Mouse (Mus musculus) mature B cell (primary cell): ENCODE measurements around the gene Grsf1.

Experiments
- in situ Hi-C: fragments of 300-500 bp; cut with MboI; formaldehyde crosslinking; loops from 2 replicates; pipeline ENCODE4 v1.14.3; 2019

Gene Grsf1

DNA sequence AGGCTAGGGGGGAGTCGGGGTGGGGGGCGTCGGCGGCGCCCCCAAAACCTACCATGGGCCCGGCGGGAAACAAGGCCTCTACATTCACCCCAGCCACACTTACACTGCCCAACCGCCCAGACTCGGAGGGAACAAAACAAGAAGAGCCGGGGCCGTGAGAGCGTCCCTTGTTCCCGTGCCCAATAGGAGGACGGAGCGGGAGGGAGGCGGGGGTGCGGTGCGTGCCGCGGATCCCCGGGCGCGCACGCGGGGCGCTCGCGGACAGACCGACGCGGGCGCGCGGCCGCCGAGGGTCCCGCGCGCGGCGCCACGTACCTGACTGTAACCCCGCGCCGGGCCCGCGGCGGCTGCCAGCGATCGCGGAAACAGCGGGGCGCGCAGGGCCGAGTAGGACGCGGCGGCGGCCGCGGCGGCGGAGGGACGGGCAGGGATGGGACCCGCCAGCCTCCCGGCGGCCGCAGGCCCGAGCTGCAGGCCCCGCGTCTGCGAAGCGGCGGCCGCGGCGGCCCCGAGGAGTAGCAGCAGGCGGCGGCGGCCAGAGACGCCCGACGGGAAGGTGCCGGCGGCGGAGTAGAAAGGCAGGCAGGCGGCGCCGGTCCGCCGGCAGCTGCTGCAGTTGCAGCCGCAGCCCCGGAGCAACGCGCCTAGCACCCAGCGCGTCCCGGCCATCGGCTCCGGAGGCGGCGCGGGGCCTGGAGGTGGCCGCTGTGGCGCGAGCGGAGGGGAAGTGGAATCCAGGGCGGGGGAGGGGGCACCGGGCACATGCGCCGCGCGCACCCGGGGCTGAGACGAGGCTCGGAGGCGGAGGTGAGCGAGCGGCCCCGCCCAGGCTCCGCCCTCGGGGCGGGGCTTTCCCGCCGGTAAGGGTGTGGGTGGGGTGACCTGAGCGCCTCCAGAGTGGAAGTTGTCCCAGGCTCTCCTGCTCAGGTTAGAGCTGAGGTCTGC, at the start of gene Grsf1:
Grsf1 (minus strand) TSS at position 729 of the 945 bp plus-strand sequence.
- in situ Hi-C loops: no loop called here

DNA sequence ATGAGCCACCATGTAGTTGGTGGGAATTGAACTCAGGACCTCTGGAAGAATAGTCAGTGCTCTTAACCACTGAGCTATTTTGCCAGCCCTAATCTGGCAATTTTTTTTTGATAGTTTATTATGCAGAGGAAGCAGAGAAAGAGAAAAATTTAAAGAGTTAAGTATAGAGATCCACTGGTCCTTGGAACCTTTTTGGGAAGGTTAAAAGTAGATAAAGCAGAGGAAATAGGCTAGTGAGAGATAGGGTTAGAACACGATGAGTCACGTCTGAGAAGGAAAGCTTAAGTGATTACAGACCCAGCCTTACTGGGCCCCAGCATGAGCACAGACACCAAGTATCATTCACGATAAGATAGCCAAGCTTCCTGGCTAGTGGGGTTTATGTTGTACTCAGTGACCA, 48.1 kb upstream of the Grsf1 start:
- in situ Hi-C loops: no loop called here

DNA sequence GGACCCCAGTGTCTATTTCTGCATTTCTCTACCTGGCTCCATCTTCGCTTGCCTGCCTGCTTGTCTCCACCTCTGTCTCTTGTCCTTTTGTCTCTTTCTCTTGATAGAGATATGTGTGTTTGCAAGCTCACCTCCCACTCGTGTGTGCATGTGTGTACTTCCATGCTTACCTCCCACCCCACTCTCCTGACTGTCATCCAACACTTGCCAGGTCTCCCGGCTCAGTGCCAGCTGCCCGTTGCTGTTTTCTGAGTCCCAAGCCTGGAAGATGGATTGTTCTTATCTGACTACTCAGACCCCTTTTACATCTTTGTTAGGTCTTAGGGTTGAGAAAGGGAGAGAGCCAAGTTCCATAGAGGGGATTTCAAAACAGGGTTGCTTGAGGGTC, 46.2 kb upstream of the Grsf1 start:
- in situ Hi-C loops: no loop called here

DNA sequence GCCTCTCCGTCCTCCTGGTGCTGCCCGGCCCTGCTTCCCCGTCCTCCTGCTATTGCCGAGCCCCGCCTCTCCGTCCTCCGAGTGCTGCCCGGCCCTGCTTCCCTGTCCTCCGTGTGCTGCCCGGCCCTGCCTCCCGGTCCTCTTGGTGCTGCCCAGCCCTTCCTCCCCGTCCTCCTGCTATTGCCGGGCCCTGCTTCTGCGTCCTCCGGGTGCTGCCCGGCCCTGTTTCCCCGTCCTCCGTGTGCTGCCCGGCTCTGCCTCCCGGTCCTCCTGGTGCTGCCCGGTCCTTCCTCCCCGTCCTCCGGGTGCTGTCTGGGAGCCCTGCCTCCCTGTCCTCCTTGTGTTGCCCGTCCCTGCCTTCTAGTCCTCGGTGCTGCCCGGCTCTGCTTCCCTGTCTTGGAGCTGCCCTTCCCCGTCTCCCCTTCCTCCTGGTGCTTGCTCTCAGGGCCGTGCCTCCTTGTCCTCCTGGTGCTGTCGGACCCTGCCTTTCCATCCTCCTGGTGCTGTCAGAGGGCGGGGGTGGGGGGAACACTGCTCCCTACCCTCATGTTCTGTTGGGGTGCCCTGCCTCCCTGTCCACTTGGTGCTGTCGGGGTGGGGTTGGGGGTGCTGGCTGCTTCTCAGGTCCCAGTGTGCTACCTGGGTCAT, 45.7 kb upstream of the Grsf1 start:
- in situ Hi-C loops: no loop called here

DNA sequence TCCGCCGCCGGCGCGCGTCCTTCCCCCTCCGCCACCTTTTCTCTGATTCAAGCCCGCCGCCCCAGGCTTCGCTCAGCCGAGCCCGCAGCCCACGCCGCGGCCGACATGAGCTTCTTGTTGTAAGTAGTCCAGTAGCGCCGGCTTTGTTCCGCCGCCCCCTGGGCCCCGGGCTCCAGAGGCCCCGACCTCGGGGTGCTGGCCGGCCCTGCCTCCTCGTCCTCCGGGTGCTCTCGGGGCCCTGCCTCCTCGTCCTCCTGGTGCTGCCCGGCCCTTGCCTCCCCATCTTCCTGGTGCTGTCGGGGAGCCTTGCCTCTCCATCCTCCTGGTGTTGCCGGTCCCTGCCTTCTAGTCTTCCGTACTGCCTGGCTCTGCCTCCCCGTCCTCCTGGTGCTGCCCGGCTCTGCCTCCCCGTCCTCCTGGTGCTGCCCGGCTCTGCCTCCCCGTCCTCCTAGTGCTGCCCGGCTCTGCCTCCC, 45.1 kb upstream of the Grsf1 start:
- in situ Hi-C loops: no loop called here

DNA sequence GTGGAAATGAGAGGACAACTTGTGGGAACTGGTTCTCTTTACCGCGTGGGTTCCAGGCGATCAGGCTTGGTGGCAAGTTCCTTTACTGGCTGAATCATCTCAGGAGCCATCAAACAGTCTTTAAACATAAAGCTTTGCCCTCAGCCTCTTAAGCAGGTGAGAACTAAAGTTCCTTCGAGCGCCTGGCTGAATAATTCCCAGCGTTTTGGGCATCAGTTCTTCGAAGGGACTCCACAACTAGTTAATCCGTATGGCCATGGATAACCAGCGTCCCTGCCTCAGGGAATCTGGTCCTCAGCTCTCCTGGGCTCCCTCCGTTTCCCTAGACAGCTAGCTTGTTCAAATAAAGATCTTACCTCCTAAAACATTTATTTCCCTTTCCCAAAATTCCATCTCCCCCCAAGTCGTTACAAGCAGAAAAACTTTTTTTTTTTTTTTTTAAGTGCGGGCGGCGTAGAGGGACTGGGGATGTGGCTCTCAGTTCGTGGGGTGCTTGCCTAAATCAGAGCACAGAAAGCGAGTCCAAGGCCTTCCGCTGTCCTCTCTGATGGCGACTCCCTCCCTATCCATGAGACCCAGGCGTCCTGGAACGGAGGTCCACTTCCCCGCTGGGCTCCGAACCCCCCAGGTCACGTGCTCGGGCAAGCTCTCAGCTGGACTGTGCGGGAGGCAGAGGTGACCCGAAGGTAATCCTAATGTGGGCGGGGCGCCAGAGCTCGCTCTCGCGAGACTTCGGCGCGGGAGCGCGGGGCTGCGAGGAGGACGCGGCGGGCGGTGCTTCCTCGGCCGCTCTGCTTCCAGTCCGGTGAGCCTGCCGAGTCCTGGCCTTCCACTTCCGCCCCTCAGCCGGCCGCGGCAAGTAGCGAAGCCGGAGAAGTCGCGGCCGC, 44.4 kb upstream of the Grsf1 start, which contains the start of gene Mob1b:
Mob1b (plus strand) TSS at position 740 of the 887 bp plus-strand sequence.
- in situ Hi-C loops: no loop called here

DNA sequence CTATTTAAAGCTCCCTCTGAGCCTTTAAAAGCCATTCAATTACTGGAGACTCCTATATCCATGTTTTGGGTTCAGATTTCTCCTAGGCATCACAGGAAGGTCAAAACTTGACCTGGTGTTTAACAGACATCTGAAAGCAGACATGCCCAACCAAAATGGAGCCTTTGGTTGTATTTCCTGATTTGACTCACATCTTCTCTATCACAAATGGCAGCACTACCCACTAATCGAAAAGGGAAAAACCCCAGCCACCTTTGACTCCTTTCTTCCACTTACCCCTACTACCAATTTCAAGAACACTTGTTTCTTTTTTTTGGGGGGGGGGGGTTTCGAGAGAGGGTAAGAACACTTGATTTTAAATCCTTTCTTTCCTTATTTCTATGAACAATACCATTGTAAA, 41.0 kb upstream of the Grsf1 start:
- in situ Hi-C loops: no loop called here

DNA sequence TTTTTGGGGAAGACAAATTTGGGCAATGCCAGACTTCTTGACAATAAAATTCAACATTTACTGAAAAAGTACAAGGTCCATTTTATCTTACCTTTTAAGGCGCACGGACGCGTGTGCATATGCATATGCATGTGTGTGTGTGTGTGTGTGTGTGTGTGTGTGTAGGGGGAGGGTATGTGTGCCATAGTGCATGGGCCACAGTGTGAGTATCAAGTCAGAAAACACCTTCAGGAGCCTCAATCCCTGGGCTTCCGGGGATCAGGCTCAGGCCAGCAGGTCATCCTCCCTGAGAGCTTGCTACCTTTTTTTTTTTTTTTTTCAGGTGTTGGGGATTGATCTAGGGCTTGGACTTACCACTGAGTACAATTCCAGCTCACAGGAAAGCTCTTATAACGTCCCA, 36.4 kb upstream of the Grsf1 start:
- in situ Hi-C loops: no loop called here

DNA sequence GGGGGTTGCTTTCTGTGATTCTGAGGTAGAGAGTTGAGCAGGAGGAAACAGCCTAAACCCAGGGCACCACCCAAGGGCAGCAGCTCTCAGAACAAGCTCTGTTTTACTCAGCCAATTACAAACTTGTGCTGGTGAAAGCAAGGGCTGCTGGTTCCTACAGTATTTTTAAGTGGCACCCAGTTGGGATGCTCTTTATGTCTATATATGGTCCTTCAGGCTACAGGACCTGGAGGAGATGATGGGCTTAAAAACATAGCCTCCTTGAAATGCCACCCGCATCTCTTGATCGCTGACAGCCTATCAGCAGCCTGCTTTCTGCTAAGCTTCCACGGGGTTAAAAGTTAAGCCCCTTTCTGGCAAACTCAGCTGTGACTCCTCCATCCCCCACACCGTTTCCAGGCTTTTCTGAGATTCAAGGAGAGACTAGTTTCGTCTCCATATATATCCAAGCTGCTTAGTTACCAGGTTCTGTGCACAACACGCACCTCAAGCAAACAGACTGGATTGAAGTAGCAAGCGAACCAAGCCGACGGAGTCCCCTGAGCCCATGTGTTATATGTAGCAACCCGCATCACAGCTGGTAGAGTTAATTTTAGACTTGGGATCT, 35.8 kb upstream of the Grsf1 start:
- in situ Hi-C loops: no loop called here

DNA sequence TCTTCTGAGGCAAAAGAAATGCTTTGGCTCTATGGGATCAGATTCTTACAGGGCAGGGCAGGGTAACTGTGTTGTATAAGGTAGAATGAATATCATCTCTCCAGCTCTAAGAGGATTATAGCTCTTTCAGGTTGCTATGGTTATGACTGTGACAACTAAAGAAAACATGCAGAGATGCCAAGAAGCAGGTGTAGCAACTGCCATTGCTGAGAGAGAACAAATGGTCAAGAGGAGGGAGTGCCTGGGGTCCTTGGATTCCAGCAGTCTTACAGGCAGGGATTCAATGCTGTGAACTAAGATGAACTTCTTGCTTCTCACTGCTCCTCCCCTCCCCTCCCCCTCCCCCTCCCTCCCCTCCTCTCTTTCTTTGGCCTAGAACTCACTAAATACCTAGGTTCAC, 35.2 kb upstream of the Grsf1 start:
- in situ Hi-C loops: no loop called here

DNA sequence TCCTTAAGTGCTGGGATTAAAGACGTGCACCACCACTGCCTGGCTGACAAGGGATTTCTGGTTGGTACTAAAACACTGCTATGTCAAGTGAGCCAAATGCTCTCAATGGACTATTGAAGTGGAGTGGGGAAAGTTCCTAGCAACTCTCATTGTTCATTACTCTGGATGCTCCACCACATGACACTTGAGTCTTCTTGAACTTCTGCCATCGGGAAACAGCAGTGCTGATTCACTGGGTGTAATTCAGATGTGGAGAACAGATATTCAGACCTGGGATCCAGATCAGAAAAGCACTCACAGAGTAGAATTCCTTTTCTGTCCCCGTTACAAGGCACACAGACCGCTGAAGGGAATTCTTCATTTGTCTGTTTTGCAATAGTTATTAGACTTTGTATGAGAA, 27.6 kb upstream of the Grsf1 start:
- in situ Hi-C loops: no loop called here

DNA sequence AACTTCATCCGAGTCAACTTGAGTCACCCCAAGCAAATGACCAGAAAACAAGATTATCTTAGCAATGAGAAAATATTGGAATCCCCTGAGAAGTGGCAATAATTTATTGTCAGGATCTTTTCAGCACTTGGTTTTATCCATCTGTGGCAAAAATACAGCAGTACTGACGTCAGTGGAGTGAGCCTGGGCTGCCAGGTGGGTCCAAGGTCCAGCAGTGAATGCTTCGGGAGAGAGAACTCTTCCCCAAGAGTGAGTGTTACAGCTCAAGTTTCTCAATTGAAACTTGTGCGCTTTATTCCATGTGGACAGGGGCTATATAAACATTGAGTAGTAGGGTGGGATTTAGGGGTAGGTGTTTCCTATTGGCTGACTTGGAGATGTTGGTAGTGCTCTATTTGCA, 26.1 kb upstream of the Grsf1 start:
- in situ Hi-C loops: no loop called here

DNA sequence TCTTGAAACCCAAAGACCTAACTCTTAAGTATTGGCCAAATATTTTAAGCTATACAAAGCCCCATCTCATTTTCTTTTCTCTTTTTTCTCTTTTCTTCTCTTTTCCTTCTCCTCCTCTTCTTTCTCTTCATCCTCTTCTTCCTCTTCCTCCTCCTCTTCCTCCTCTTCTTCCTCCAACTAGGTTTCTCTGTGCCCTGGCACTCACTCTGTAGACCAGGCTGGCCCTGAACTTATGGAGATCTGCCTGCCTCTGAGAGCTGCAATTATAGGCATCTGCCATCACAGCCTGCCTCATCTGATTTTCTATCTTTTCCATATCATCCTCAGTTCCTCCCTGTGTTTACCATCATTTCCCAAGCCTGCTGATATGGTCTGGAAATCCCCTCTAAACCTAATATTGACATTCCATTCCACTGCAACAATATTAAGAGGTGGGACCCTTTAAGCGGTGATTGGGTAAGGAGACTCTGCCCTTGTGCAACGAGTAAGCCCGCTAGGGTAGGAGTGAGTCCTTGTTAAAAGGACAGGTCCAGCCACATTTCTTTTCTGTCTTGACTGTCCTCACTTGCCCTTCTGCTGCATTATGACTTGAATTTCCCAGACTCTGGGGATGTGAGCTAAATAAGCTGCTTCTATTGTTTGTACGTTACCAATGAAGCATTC, 23.4 kb upstream of the Grsf1 start:
- in situ Hi-C loops: no loop called here

DNA sequence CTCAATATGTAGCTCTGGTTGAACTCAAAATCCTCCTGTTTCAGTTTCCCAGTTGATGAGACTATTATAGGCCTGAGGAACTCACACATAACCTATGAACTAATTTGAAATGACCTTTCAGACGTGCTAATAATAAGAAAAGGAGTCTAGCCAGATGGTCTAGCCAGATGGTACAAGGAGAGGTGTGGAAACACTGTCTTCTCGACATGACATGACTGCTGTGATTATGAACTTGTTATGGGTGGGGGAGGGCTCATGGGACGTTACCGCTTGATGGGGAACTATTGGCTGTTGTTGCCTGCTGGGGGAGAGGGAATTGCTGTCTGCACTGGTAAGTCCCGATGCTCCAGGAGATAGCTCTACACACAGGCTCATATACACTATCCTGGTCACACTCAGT, 21.3 kb upstream of the Grsf1 start:
- in situ Hi-C loops: no loop called here

DNA sequence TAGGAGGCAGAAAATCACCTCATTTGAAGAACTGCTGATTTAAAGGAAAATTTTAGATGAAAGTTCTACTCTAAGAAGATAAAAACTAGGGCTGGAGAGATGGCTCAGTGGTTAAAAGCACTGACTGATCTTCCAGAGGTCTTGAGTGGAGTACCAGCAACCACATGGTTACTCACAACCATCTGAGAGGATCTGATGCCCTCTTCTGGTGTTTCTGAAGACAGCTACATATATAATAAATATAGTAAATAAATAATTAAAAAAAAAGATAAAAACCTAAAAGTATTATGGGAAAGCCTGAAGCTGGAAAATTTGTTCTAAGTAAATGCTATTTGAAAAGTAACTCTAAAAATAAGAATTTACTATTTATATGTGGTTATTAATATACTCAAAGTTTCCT, 17.1 kb upstream of the Grsf1 start:
- in situ Hi-C loops: no loop called here

DNA sequence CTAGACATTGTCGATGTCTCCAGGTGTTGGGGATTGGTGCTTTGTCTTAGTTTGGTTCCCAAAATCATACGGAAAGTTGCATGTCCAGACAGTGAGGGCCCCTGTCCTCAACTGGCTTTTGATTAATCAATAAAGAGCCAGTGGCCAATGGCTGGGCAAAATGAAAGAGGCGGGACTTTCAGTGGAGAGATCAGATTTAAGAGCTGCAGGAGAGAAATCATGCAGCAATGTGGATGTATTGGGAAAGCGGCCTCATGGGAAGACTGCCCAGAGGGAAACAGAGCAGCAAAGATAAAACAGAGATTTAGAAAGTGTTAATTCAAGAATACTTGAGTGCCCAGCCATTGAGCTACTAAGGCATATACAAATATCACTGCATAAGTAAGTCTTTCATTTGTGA, 16.6 kb upstream of the Grsf1 start:
- in situ Hi-C loops: no loop called here

DNA sequence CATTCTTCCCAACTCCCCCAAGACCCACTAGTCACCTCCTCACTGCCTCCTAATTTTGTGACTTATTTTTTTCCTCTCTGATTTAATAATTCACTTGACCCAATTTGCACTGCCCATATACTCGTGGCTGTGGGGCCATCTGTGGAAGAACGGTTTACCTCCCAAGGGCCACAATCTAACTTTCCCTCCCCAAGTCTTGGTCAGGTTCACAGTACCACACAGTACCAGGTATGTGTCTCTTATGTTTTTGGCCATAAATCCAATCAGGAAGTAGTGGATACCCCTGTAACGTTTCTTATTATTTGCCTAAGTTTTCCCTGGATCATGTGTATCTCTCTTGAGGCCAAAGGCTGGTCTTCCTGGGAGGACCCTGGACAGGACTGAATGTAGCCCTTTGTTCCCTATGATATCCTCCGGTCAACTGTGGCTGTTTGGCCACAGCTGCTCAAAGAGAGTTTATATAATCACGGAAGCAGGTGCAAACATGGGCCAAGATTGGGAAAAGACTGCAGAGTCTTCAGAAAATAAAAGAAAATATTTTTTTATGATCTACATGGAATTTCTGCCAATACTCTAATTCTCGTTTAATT, 15.6 kb upstream of the Grsf1 start:
- in situ Hi-C loops: no loop called here

DNA sequence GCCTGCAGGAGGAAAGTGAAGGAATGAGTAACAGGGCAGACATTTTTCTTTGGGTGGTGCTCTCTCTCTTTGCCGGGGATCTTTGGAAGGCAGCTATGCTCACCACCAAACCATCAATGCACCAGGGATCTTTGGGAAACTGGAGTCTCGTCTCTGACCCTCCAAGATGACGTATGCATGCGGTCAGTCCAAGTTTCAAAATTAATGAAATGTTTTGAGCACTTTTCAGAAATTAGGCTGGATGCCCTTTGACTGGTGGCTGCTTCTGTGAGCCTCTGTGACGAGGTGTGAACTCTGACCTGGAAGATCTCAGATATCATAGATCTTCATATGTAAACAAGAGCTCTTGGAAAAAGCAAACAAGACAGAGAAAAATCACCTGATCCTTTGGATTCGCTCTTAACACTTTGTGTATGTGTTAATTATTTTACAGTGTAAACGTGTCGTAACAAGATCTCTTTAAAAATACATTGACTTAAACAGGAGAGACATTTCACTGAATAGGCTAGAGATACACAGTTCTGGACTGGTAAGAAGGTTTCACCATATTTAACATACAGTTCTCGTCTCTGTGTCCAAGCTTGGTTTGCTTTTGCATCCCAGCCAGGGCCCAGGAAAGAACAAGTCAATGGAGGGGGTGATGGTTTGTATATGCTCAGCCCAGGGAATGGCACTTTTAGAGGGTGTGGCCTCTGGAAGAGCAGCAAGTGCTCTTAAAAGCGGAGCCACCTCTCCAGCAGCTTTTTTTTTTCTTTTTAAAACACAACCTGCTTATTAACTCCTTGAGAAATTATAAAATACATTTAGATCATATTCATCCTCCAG, 14.9 kb upstream of the Grsf1 start:
- in situ Hi-C loops: no loop called here

DNA sequence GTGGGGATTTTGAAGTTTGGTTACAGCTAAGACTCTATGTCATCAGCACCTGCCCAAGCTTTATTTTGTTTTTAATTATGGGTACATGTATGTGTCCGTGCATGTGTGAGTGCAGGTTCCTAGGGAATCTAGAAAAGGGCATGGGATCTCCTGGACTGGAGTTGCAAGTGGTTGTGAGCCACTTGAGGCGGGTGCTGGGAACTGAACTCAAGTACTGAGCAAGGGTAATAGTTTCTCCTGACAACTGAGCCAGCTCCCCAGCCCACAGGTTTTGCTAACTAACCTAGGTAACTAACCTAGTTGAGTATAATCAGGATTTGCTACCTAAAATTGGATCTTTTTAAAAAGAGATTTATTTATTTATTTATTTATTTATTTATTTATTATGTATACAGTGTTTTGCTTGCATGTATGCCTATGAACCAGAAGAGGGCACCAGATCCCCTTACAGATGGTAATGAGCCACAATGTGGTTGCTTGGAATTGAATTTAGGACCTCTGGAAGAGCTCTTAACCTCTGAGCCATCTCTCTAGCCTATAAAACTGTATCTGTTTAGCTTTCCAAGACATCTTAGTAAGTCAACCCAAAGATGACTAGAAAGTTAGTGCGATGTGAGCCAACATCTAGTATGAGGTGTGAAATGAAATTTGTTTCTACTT, 13.4 kb upstream of the Grsf1 start:
- in situ Hi-C loops: no loop called here
